Mouse (Mus musculus) MEL-GATA-1-ER (cell line): Measurements from ENCODE around the gene Lig3.
A peak's percentile ranks its signal among the peaks of the same experiment; 100 is the strongest.
"Not testable (repeated sequence)": the region's sequence is repeated elsewhere in the genome, so short reads cannot be mapped to it uniquely, and the experiment has no call there.

ENCODE experiments used
- DNase-seq: peaks from one replicate; pipeline ENCODE4 v3.0.0-alpha.2; 2012; ENCODE audit warnings: low read depth; ENCODE audit errors: extremely low read depth

Lig3 gene

GRCm38 (mm10) chr11:82831008-82831893 is 50.3 kb downstream of the Lig3 start:
- DNase-seq, result no peak

DNA sequence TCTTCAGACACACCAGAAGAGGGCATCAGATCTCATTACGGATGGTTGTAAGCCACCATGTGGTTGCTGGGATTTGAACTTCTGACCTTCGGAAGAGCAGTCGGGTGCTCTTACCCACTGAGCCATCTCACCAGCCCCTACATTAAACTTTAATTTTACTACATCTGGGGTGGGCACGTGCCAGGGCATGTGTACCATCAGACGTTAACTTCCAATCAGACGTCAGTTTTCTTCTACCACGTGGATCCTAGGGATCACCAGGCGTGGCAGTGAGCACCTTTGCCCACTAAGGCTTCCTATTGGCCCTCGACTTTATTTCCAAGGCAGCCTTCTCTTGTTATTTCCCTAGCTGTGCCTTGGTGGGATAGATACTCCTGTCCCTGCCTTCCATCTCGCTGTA is 51.5 kb downstream of the Lig3 start:
- not testable (repeated sequence) for DNase-seq

- DNase-seq, result peak; percentile 64
Observed at GRCm38 (mm10) chr11:82833929-82834328, 53.0 kb downstream of the Lig3 start.

DNA sequence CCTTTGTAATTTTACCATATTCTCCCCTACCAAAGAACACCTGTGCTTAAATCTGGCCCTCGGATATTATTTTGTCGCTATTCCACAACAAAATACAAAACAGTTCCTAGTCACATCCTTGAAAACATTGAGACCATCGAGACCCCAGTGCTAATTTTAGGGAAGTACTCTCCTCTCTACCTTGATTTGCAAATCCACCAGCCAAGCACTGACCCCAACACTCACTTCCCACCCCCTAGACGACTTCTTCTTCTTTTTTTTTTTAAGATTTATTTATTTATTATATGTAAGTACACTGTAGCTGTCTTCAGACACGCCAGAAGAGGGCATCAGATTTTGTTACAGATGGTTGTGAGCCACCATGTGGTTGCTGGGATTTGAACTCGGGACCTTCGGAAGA is 53.5 kb downstream of the Lig3 start:
- DNase-seq, result not testable (repeated sequence)

DNA sequence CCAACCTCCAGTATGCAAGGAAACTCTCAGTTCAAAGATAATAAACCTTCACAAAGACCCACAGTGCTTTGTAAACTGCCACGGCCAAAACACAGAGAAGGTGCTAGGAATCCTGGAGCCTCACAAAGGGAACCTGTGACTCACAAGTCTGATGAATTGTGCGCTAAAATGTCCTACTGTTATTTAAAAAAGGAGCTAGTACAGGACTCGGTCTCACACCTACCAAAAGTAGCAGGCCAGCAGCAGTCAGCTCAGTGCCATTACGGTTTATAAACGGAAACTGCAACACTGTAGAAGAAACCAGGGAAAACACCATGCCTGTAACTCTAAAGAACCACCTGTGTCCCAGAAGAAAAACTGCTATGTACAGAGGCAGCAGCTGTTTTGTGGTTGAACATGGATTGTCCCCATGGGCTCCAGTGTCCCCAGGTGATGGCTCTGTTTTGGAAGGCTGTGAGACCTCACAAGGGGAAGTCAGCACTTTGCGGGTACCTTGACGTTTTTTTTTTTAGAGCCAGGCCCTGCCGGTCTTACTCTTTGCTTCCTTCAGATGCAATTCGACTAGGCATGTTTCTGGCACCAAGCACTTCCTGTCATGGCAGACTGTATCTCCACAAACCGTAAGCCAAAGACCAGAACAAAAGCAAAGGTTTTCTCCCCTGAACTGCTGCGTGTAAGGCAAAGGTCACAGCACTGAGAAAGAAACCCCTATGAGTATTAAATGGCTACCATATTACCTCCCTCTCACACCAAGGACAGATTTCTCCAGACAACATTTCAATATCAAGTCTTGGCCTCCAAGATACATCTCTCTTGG is 54.9 kb downstream of the Lig3 start:
- no peak for DNase-seq

- no peak for DNase-seq
Observed at GRCm38 (mm10) chr11:82837192-82837591, 56.3 kb downstream of the Lig3 start.

DNA sequence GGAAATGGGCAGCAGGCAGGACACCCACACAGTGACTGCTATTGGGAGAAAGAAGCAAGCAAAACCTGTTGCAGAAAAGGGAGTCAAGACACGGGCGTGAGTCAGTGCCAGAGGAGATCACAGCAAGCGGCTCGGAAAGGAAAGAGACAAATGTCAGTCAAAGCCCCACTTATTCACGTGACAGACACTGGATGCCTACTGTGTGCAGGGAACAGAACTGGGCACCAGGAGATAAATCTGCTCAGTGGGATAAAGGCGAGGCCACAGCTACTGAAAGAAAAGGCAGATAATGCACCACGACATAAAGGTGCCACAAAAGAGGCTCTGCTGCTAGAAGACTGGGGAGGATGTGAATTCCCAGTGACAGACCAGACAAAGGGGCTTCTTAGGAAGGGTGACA is 56.9 kb downstream of the Lig3 start:
- no peak for DNase-seq

- DNase-seq, result no peak
Observed at GRCm38 (mm10) chr11:82838511-82838910, 57.6 kb downstream of the Lig3 start.

GRCm38 (mm10) chr11:82844771-82845414 is 64.0 kb downstream of the Lig3 start:
- DNase-seq, result no peak

GRCm38 (mm10) chr11:82845415-82846078 is 64.6 kb downstream of the Lig3 start:
- DNase-seq, result peak; percentile 75

- DNase-seq, result peak; percentile 80
Observed at GRCm38 (mm10) chr11:82846079-82846436, 65.2 kb downstream of the Lig3 start.

- no peak for DNase-seq
Observed at GRCm38 (mm10) chr11:82846938-82847337, 66.0 kb downstream of the Lig3 start.

- peak; percentile 86 for DNase-seq
Observed at GRCm38 (mm10) chr11:82847571-82848000, 66.7 kb downstream of the Lig3 start.

DNA sequence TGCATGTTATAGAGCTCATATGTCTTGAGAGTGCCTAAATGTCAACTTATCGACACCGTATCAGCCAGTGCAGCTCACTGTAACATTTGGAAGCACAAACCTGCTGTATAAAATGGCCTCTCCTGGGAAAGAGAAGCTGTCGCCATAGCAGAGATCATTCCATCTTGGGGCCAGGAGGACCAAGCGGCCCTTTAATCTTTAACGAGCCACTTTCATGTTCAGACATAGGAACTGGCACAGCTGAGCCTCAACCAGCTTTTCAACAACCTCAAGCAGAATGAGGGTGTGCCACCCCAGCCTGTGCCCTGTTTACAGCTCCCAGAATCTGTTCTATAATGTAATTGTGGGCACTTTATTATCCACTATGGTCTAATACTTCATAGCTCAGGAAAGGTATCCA is 69.4 kb downstream of the Lig3 start:
- DNase-seq, result no peak

GRCm38 (mm10) chr11:82852115-82852514 is 71.2 kb downstream of the Lig3 start:
- no peak for DNase-seq

DNA sequence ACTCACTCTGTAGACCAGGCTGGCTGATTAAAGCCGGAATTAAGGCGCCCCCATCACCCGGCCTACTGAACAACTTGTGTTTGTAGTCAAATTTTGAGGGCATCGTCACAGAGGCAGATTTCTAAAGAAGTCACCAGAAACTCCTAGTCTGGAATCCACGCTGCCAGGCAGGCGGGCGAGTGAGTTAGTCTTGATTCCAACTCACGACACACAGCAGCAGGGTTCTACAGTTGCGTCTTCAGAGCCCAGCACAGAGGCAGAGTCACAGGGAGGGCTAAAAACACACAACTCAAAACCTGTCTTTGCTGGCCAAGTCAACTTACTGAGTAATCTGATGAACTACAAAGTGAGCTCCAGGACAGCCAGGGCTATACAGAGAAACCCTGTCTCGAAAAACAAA is 71.6 kb downstream of the Lig3 start:
- no peak for DNase-seq

GRCm38 (mm10) chr11:82852958-82853357 is 72.0 kb downstream of the Lig3 start:
- DNase-seq, result no peak
